In the genomic region with DNA sequence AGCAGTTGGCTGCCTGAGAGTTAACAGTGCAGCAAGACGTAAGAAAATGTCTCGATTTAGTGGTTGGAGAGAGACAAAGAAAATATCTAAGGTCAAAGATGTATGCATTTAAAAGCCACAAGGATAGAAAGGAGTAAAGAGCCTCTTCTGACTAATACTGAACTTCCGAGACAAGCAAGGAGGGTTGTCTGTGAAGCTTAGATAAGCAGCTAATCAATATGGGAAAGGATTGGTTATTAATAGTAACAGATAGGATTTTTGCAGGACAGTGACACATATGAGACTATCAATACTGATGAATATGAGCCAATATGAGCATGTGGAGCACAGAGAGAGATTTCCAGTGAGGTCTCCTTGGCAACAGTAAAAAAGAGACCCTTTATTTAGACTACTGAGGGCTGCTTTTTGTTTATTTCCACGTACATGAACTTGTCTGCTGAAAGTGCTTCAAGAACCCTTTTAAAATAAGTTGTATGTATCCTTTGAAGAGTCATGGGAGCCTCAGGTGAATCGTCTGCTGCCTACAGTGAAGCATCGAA, we compare ENCODE assay signal across 28 mouse cellular contexts.
DNase-seq lines count a peak whose midpoint lies in the region; ATAC-seq and TF ChIP-seq lines count a peak whose summit lies in the region.
"Had no signal": no experiment of that assay in that cellular context is flagged by ENCODE, and none has a peak within 500 bp of the region (broad histone marks: within the 10 kb centered on the region; RNA-seq: fewer than 3 reads in every experiment).

No protein-coding gene starts in this region.

- H3K27ac ChIP-seq in forebrain, postnatal 0 days (ENCODE audit: low read depth, low read length) = no peak overlapping the region
- H3K27ac ChIP-seq in forebrain, embryonic 10.5 days = no peak overlapping the region
- no peak overlapping the region for H3K27ac ChIP-seq in midbrain, embryonic 15.5 days
- no peak overlapping the region for H3K27ac ChIP-seq in midbrain, embryonic 10.5 days (replicated peaks)
- H3K27ac ChIP-seq in neural tube, embryonic 15.5 days (replicated peaks) = 0 out of 2 replicates have a peak overlapping the region, but pooled peaks have one; percentile 18
- H3K27ac ChIP-seq: embryonic facial prominence, embryonic 10.5 days; embryonic facial prominence, embryonic 13.5 days; forebrain, embryonic 13.5 days; gastrocnemius, adult 2 months; hindbrain, embryonic 10.5 days; hindbrain, embryonic 13.5 days had no signal

- WGBS in forebrain, postnatal 0 days = 60% methylated on average over 6 of the region's 6 CpGs
- 92% methylated on average over 6 of the region's 6 CpGs for WGBS in forebrain, embryonic 10.5 days
- 59% methylated on average over 6 of the region's 6 CpGs for WGBS in midbrain, embryonic 15.5 days
- 87% methylated on average over 6 of the region's 6 CpGs for WGBS in midbrain, embryonic 10.5 days
- 76% methylated on average over 6 of the region's 6 CpGs for WGBS in neural tube, embryonic 15.5 days

- no peaks in the 10 kb centered on the region for H3K36me3 ChIP-seq in forebrain, postnatal 0 days (ENCODE audit: insufficient read depth)
- no peaks in the 10 kb centered on the region for H3K36me3 ChIP-seq in forebrain, embryonic 10.5 days (replicated peaks)
- H3K36me3 ChIP-seq in midbrain, embryonic 15.5 days (replicated peaks) = no peaks in the 10 kb centered on the region
- H3K36me3 ChIP-seq in midbrain, embryonic 10.5 days = no peaks in the 10 kb centered on the region
- no peaks in the 10 kb centered on the region for H3K36me3 ChIP-seq in G1E (replicated peaks)
- H3K36me3 ChIP-seq in neural tube, embryonic 15.5 days = no peaks in the 10 kb centered on the region
- H3K36me3 ChIP-seq: embryonic facial prominence, embryonic 10.5 days; embryonic facial prominence, embryonic 13.5 days; hindbrain, embryonic 10.5 days; hindbrain, embryonic 13.5 days had no signal

- ATAC-seq in forebrain, postnatal 0 days = peak; percentile 43; the same call in 1 of the 2 replicates
- peak; percentile 75 for ATAC-seq in midbrain, embryonic 15.5 days (replicated peaks)
- ATAC-seq in G1E (ENCODE audit: extremely low read depth, insufficient number of reproducible peaks, low FRiP score, poor library complexity, severe bottlenecking) = peak; percentile 81
- ATAC-seq in neural tube, embryonic 15.5 days (ENCODE audit: low FRiP score) = no peak
- ATAC-seq: forebrain, embryonic 13.5 days; forebrain, embryonic 16.5 days; hindbrain, embryonic 16.5 days; Patski had no signal

- no peak overlapping the region for H3K9ac ChIP-seq in forebrain, postnatal 0 days
- no peak overlapping the region for H3K9ac ChIP-seq in midbrain, embryonic 15.5 days
- no peak overlapping the region for H3K9ac ChIP-seq in neural tube, embryonic 15.5 days (replicated peaks)
- H3K9ac ChIP-seq: embryonic facial prominence, embryonic 13.5 days; forebrain, embryonic 13.5 days; hindbrain, embryonic 13.5 days had no signal

- H3K4me3 ChIP-seq in forebrain, postnatal 0 days (ENCODE audit: low read depth, low read length) = no peak overlapping the region
- H3K4me3 ChIP-seq in forebrain, embryonic 10.5 days = no peak overlapping the region
- H3K4me3 ChIP-seq in midbrain, embryonic 15.5 days = no peak overlapping the region
- H3K4me3 ChIP-seq in midbrain, embryonic 10.5 days = no peak overlapping the region
- H3K4me3 ChIP-seq in G1E (ENCODE audit: low read depth, low read length) = no peak overlapping the region
- no peak overlapping the region for H3K4me3 ChIP-seq in neural tube, embryonic 15.5 days (replicated peaks)
- H3K4me3 ChIP-seq: embryonic facial prominence, embryonic 10.5 days; embryonic facial prominence, embryonic 13.5 days; erythroblast, embryonic 14.5 days; forebrain, embryonic 13.5 days; gastrocnemius, adult 2 months; hindbrain, embryonic 10.5 days; hindbrain, embryonic 13.5 days had no signal

- DNase-seq in forebrain, postnatal 0 days = peak; percentile 20
- no peak for DNase-seq in forebrain, embryonic 10.5 days (ENCODE audit: extremely low spot score, low spot score)
- no peak for DNase-seq in midbrain, embryonic 10.5 days (ENCODE audit: low spot score)
- no peak for DNase-seq in G1E (ENCODE audit: low spot score)
- DNase-seq in cerebellum, postnatal 10 days = no peak
- DNase-seq: adrenal gland, postnatal 10 days; adrenal gland, postnatal 36 days; cerebellum, adult 11 months; cerebellum, adult 2 months; cerebellum, adult 9-11 months; cerebellum, postnatal 36 days; embryo, embryonic 11 days; gastrocnemius, adult 2 months; gastrocnemius, postnatal 14 days; heart, adult 11 months; heart, postnatal 36 days had no signal

- no peaks in the 10 kb centered on the region for H3K9me3 ChIP-seq in forebrain, postnatal 0 days (ENCODE audit: low read length)
- H3K9me3 ChIP-seq in forebrain, embryonic 10.5 days = no peaks in the 10 kb centered on the region
- no peaks in the 10 kb centered on the region for H3K9me3 ChIP-seq in midbrain, embryonic 15.5 days
- no peaks in the 10 kb centered on the region for H3K9me3 ChIP-seq in midbrain, embryonic 10.5 days (replicated peaks)
- H3K9me3 ChIP-seq in G1E (replicated peaks) = no peaks in the 10 kb centered on the region
- no peaks in the 10 kb centered on the region for H3K9me3 ChIP-seq in neural tube, embryonic 15.5 days (replicated peaks)
- H3K9me3 ChIP-seq: embryonic facial prominence, embryonic 10.5 days; embryonic facial prominence, embryonic 13.5 days; forebrain, embryonic 13.5 days; hindbrain, embryonic 10.5 days; hindbrain, embryonic 13.5 days had no signal

- H3K4me1 ChIP-seq in forebrain, postnatal 0 days (ENCODE audit: insufficient read depth) = no peaks in the 10 kb centered on the region
- H3K4me1 ChIP-seq in forebrain, embryonic 10.5 days = no peaks in the 10 kb centered on the region
- H3K4me1 ChIP-seq in midbrain, embryonic 15.5 days = no peaks in the 10 kb centered on the region
- H3K4me1 ChIP-seq in midbrain, embryonic 10.5 days = no peaks in the 10 kb centered on the region
- no peaks in the 10 kb centered on the region for H3K4me1 ChIP-seq in G1E (ENCODE audit: insufficient read depth, low read depth, low read length)
- H3K4me1 ChIP-seq in neural tube, embryonic 15.5 days = no peaks in the 10 kb centered on the region
- H3K4me1 ChIP-seq: embryonic facial prominence, embryonic 10.5 days; embryonic facial prominence, embryonic 13.5 days; forebrain, embryonic 13.5 days; hindbrain, embryonic 10.5 days; hindbrain, embryonic 13.5 days had no signal

- no peak for TF ChIP-seq CTCF in forebrain, postnatal 0 days (IDR thresholded peaks at IDR 0.05; ENCODE audit: low read depth)
- no peak for TF ChIP-seq CTCF in G1E (IDR thresholded peaks at IDR 0.05; ENCODE audit: low read depth, low read length)

- no peak overlapping the region for H3K4me2 ChIP-seq in forebrain, postnatal 0 days (ENCODE audit: low read depth)
- H3K4me2 ChIP-seq in midbrain, embryonic 15.5 days = no peak overlapping the region
- H3K4me2 ChIP-seq in neural tube, embryonic 15.5 days = no peak overlapping the region
- H3K4me2 ChIP-seq: embryonic facial prominence, embryonic 13.5 days; forebrain, embryonic 13.5 days; heart, embryonic 11.5 days; hindbrain, embryonic 13.5 days had no signal

- no peaks in the 10 kb centered on the region for H3K27me3 ChIP-seq in forebrain, postnatal 0 days (ENCODE audit: insufficient read depth, low read length)
- H3K27me3 ChIP-seq in forebrain, embryonic 10.5 days (ENCODE audit: poor library complexity, severe bottlenecking) = no peaks in the 10 kb centered on the region
- no peaks in the 10 kb centered on the region for H3K27me3 ChIP-seq in midbrain, embryonic 15.5 days (replicated peaks)
- no peaks in the 10 kb centered on the region for H3K27me3 ChIP-seq in midbrain, embryonic 10.5 days (ENCODE audit: low read depth, poor library complexity, severe bottlenecking)
- H3K27me3 ChIP-seq in G1E (ENCODE audit: insufficient read depth, low read length) = peaks cover 4% of the 10 kb centered on the region
- H3K27me3 ChIP-seq in neural tube, embryonic 15.5 days (replicated peaks) = no peaks in the 10 kb centered on the region
- H3K27me3 ChIP-seq: embryonic facial prominence, embryonic 13.5 days; forebrain, embryonic 13.5 days; hindbrain, embryonic 13.5 days; Patski had no signal
